Mouse (Mus musculus) thymus, adult 2 months (tissue): ENCODE measurements at regions not wholly inside any gene's neighbourhood (a gene's known extent, or its start where the extent isn't known, plus 50 kb on each side); places are given as distances from the start of the nearest gene placed in this dataset.

Source experiments
- DNase-seq: peaks from one replicate; pipeline ENCODE4 v3.0.0; 2021
- H3K27ac ChIP-seq: fragments of 200-500 bp; 2 replicates; pipeline ENCODE4 v1.5.1; 2012; ENCODE audit warnings: low read length, control low read depth; ENCODE audit not compliant: control insufficient read depth, insufficient read depth
- H3K27me3 ChIP-seq: fragments of 200-500 bp; 2 replicates; pipeline ENCODE4 v1.6.1; 2012; ENCODE audit warnings: mild to moderate bottlenecking, low read length, moderate library complexity, mixed read lengths; ENCODE audit not compliant: control insufficient read depth, insufficient read depth
- H3K36me3 ChIP-seq: fragments of 200-500 bp; 2 replicates; pipeline ENCODE4 v1.6.1; 2012; ENCODE audit warnings: mild to moderate bottlenecking, low read length, moderate library complexity; ENCODE audit not compliant: control insufficient read depth, insufficient read depth
- H3K4me1 ChIP-seq: fragments of 200-500 bp; replicated peaks from 2 replicates; pipeline ENCODE4 v1.6.1; 2012; ENCODE audit warnings: low read length; ENCODE audit not compliant: control insufficient read depth, insufficient read depth
- H3K4me3 ChIP-seq: fragments of 200-500 bp; 2 replicates; pipeline ENCODE4 v1.5.1; 2012; ENCODE audit warnings: mild to moderate bottlenecking, low read length, control low read depth, moderate library complexity; ENCODE audit not compliant: control insufficient read depth, insufficient read depth
- CTCF ChIP-seq: fragments of 200-500 bp; IDR thresholded peaks from 2 replicates; pipeline ENCODE4 v1.5.1; 2012; ENCODE audit warnings: mild to moderate bottlenecking, control low read depth, low read length, moderate library complexity, borderline replicate concordance; ENCODE audit not compliant: control insufficient read depth, poor library complexity, insufficient read depth; ENCODE audit errors: extremely low read depth
- POLR2A ChIP-seq: fragments of 200-500 bp; IDR thresholded peaks from 2 replicates; pipeline ENCODE4 v1.6.1; 2012; ENCODE audit warnings: mild to moderate bottlenecking, low read length, control low read depth, moderate library complexity; ENCODE audit not compliant: control insufficient read depth, poor library complexity, insufficient read depth; ENCODE audit errors: extremely low read depth
- WGBS: fragments of 180-500 bp; shearing (Covaris S2); methylation state at CpG from one replicate; pipeline ENCODE4 v1.1.7; 2018; 5-methylcytosine and 5-hydroxymethylcytosine counted together

GRCm38 (mm10) chr10:60931891-60932378, 100.6 kb upstream of the Unc5b start:
- peaks cover 3% of the 10 kb centered on the region for H3K4me1 ChIP-seq
- H3K4me3 ChIP-seq, result no peak overlapping the region
- no peak overlapping the region for H3K27ac ChIP-seq
- WGBS, result 6% methylated on average over 22 of the region's 22 CpGs
- H3K27me3 ChIP-seq, result no peaks in the 10 kb centered on the region
- no peak for TF ChIP-seq POLR2A
- TF ChIP-seq CTCF, result no peak
- no peaks in the 10 kb centered on the region for H3K36me3 ChIP-seq
- no peak for DNase-seq

- Histone ChIP-seq H3K4me3 (no peak overlapping the region), H3K27me3 (no peaks in the 10 kb centered on the region), H3K27ac (no peak overlapping the region), H3K36me3 (no peaks in the 10 kb centered on the region), H3K4me1 (peaks cover 3% of the 10 kb centered on the region)
- no peak for TF ChIP-seq POLR2A
- no peak for TF ChIP-seq CTCF
- no peak for DNase-seq
- 88% methylated on average over 7 of the region's 7 CpGs for WGBS
Measured at GRCm38 (mm10) chr10:60928646-60929045, 97.3 kb upstream of the Unc5b start.

- no peak overlapping the region for H3K4me3 ChIP-seq
- H3K36me3 ChIP-seq, result no peaks in the 10 kb centered on the region
- H3K4me1 ChIP-seq, result peaks cover 3% of the 10 kb centered on the region
- no peak overlapping the region for H3K27ac ChIP-seq
- no peak for DNase-seq
- TF ChIP-seq POLR2A, result no peak
- H3K27me3 ChIP-seq, result no peaks in the 10 kb centered on the region
- 89% methylated on average over 8 of the region's 8 CpGs for WGBS
Measured at GRCm38 (mm10) chr10:60928164-60928563, 96.8 kb upstream of the Unc5b start.

- Histone ChIP-seq H3K36me3 (no peaks in the 10 kb centered on the region), H3K4me3 (no peak overlapping the region), H3K27ac (no peak overlapping the region), H3K27me3 (no peaks in the 10 kb centered on the region), H3K4me1 (peaks cover 3% of the 10 kb centered on the region)
- 86% methylated on average over 12 of the region's 12 CpGs for WGBS
- TF ChIP-seq POLR2A (no peak), CTCF (no peak)
- DNase-seq, result no peak
Measured at GRCm38 (mm10) chr10:60926632-60927031, 95.3 kb upstream of the Unc5b start.

GRCm38 (mm10) chr10:60925644-60926043, 94.3 kb upstream of the Unc5b start:
- Histone ChIP-seq H3K27ac (no peak overlapping the region), H3K36me3 (no peaks in the 10 kb centered on the region), H3K4me1 (no peaks in the 10 kb centered on the region), H3K27me3 (no peaks in the 10 kb centered on the region), H3K4me3 (no peak overlapping the region)
- 85% methylated on average over 2 of the region's 2 CpGs for WGBS
- TF ChIP-seq POLR2A, result no peak
- TF ChIP-seq CTCF, result no peak
- no peak for DNase-seq

GRCm38 (mm10) chr10:60925198-60925597, 93.8 kb upstream of the Unc5b start:
- no peaks in the 10 kb centered on the region for H3K27me3 ChIP-seq
- 91% methylated on average over 2 of the region's 2 CpGs for WGBS
- TF ChIP-seq CTCF (no peak), POLR2A (no peak)
- H3K36me3 ChIP-seq, result no peaks in the 10 kb centered on the region
- no peaks in the 10 kb centered on the region for H3K4me1 ChIP-seq
- no peak overlapping the region for H3K4me3 ChIP-seq
- DNase-seq, result no peak
- H3K27ac ChIP-seq, result no peak overlapping the region

GRCm38 (mm10) chr10:60923806-60924205, 92.4 kb upstream of the Unc5b start:
- no peaks in the 10 kb centered on the region for H3K4me1 ChIP-seq
- no peak overlapping the region for H3K27ac ChIP-seq
- H3K27me3 ChIP-seq, result no peaks in the 10 kb centered on the region
- no peak for DNase-seq
- no peak overlapping the region for H3K4me3 ChIP-seq
- no peak for TF ChIP-seq POLR2A
- TF ChIP-seq CTCF, result no peak
- no peaks in the 10 kb centered on the region for H3K36me3 ChIP-seq
- WGBS, result 84% methylated on average over 11 of the region's 11 CpGs
